Mouse (Mus musculus): ENCODE measurements around the gene Sik3. TPM values are rescaled to one million over a fixed set of nuclear protein-coding genes. Genes with fewer than 3 reads are reported as not detected.
A peak's percentile ranks its signal among the peaks of the same experiment; 100 is the strongest.

Gene Sik3
- polyA plus RNA-seq, 1 experiment from 2014 or later = 13.4 TPM

DNA sequence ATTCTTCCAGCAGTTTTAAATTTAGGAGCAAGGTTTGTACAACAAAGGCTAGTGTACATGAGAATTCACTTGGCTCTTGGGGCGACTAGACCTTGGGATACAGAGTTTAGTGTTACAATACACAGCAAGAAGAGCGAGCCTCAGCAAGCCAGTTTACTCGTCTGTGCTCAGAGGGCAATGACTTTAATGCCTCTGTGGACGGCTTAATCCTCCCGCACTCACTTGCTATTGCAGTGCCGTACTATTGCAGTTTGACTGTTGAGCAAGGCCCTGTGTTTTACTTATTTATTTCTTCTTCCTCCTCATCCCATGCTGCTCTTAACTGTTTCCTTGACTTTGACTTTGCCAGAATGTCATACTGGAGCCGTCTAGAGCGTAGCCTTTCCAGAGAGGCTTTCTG is 37.6 kb downstream of the Sik3 start:
- no peak overlapping the region for H3K27ac ChIP-seq (replicated peaks; ENCODE audit: low read depth, low read length)
- peaks cover 8% of the 10 kb centered on the region; the same call in 1 of the 2 replicates for H3K4me1 ChIP-seq (ENCODE audit: control insufficient read depth, insufficient read depth, low read length)
- no peak overlapping the region for H3K4me2 ChIP-seq (ENCODE audit: low read depth, low read length)
- ATAC-seq (ENCODE audit: low read depth) (no peak), DNase-seq (ENCODE audit: low spot score) (no peak)
- H3K9ac ChIP-seq (ENCODE audit: low read depth, low read length) = no peak overlapping the region
- no peaks in the 10 kb centered on the region for H3K27me3 ChIP-seq (replicated peaks; ENCODE audit: control insufficient read depth, insufficient read depth, low read length)
- 75% methylated on average over 8 of the region's 8 CpGs for WGBS
- no peaks in the 10 kb centered on the region for H3K9me3 ChIP-seq (ENCODE audit: control insufficient read depth, low read length)
- H3K4me3 ChIP-seq (ENCODE audit: low read depth, low read length) = no peak overlapping the region
- no peaks in the 10 kb centered on the region for H3K36me3 ChIP-seq (ENCODE audit: control insufficient read depth, insufficient read depth, low read length)

DNA sequence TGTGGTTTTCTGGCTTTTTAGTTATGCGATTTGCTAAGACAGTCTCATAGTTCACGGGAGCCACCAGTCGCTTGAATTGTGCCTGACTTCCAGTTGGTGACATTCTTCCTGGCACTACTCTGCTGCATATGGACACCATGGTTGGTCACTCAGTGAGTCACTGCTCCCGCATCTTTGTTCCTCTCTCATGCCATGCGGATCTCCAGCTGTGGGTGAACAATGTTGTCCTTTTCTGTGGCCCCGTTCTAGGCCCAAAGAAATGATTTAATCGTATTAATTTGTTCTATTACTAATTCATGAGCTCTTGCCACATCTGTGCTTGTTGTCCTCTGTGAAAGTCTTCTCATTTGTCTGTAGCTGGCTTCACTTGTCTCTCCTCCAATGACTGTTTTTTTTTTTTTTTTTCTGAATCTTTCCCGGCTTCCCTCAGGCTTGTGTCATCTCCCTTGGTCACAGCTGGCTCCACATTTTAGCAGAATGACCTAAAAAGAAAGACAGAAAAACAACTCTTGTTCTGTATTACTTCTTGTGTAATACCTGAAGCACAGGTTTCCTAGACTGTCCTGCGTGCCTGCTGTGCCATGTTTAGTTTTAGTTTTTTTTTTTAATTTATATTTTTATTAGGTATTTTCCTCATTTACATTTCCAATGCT is 40.5 kb downstream of the Sik3 start:
- H3K4me1 ChIP-seq (ENCODE audit: control insufficient read depth, insufficient read depth, low read length) = peaks cover 8% of the 10 kb centered on the region; the same call in 1 of the 2 replicates
- no peak overlapping the region for H3K4me3 ChIP-seq (ENCODE audit: low read depth, low read length)
- DNase-seq (ENCODE audit: low spot score) = no peak
- no peak overlapping the region for H3K9ac ChIP-seq (ENCODE audit: low read depth, low read length)
- no peaks in the 10 kb centered on the region for H3K9me3 ChIP-seq (ENCODE audit: control insufficient read depth, low read length)
- H3K27ac ChIP-seq (replicated peaks; ENCODE audit: low read depth, low read length) = no peak overlapping the region
- H3K36me3 ChIP-seq (ENCODE audit: control insufficient read depth, insufficient read depth, low read length) = no peaks in the 10 kb centered on the region
- no peak overlapping the region for H3K4me2 ChIP-seq (ENCODE audit: low read depth, low read length)
- 77% methylated on average over 9 of the region's 9 CpGs for WGBS
- ATAC-seq (ENCODE audit: low read depth) = no peak
- H3K27me3 ChIP-seq (replicated peaks; ENCODE audit: control insufficient read depth, insufficient read depth, low read length) = no peaks in the 10 kb centered on the region

DNA sequence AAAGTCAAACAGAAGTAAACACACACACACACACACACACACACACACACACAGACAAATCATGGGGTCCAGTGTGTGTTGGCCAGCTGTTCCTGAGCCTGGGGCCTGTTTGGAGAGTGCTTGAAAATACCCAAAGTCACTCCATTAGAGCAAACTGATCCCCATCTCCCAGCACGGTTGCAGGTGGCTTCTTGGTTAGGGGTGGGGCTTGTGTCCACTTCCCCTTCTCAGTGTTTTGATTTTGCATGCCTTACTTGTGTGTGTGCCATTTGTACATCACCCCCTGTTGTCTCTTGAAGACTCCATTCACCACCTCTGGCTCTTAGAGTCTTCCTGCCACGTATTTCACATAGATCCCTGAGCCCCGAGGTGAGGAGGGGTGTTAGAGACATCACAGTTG is 45.4 kb downstream of the Sik3 start:
- no peaks in the 10 kb centered on the region for H3K36me3 ChIP-seq (ENCODE audit: control insufficient read depth, insufficient read depth, low read length)
- no peaks in the 10 kb centered on the region for H3K27me3 ChIP-seq (replicated peaks; ENCODE audit: control insufficient read depth, insufficient read depth, low read length)
- no peaks in the 10 kb centered on the region for H3K9me3 ChIP-seq (ENCODE audit: control insufficient read depth, low read length)
- H3K4me3 ChIP-seq (ENCODE audit: low read depth, low read length) = no peak overlapping the region
- H3K9ac ChIP-seq (ENCODE audit: low read depth, low read length) = no peak overlapping the region
- H3K4me1 ChIP-seq (ENCODE audit: control insufficient read depth, insufficient read depth, low read length) = 0 out of 2 replicates have a peak, but pooled peaks cover 4% of the 10 kb centered on the region
- 65% methylated on average over 3 of the region's 3 CpGs for WGBS
- ATAC-seq (ENCODE audit: low read depth) = no peak
- H3K27ac ChIP-seq (replicated peaks; ENCODE audit: low read depth, low read length) = no peak overlapping the region
- H3K4me2 ChIP-seq (ENCODE audit: low read depth, low read length) = no peak overlapping the region
- no peak for DNase-seq (ENCODE audit: low spot score)

DNA sequence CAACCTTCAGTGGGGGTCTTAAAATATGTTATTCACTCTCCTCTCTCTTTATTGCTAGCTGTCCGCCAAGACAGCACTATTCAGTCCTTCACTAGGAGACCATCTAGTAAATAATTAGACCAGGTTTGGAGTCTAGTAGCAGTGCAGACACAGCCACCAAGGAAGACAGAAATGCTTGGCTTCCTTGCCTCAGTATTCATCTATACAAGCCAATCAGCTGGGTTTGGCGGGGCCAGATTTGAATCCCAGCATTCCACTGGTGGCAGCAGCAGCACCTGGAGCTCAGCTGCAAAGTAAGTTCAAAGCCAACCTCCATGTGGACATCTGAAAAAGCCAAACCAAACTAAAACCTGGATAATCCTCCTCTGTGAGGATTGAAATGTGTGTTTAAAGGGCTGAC is 47.6 kb downstream of the Sik3 start:
- Histone ChIP-seq H3K9me3 (ENCODE audit: control insufficient read depth, low read length) (no peaks in the 10 kb centered on the region), H3K4me3 (ENCODE audit: low read depth, low read length) (no peak overlapping the region), H3K27ac (replicated peaks; ENCODE audit: low read depth, low read length) (no peak overlapping the region), H3K36me3 (ENCODE audit: control insufficient read depth, insufficient read depth, low read length) (no peaks in the 10 kb centered on the region), H3K9ac (ENCODE audit: low read depth, low read length) (no peak overlapping the region), H3K4me2 (ENCODE audit: low read depth, low read length) (no peak overlapping the region), H3K27me3 (replicated peaks; ENCODE audit: control insufficient read depth, insufficient read depth, low read length) (no peaks in the 10 kb centered on the region), H3K4me1 (ENCODE audit: control insufficient read depth, insufficient read depth, low read length) (no peaks in the 10 kb centered on the region)
- no peak for DNase-seq (ENCODE audit: low spot score)
- no peak for ATAC-seq (ENCODE audit: low read depth)
- 89% methylated on average over 2 of the region's 2 CpGs for WGBS

DNA sequence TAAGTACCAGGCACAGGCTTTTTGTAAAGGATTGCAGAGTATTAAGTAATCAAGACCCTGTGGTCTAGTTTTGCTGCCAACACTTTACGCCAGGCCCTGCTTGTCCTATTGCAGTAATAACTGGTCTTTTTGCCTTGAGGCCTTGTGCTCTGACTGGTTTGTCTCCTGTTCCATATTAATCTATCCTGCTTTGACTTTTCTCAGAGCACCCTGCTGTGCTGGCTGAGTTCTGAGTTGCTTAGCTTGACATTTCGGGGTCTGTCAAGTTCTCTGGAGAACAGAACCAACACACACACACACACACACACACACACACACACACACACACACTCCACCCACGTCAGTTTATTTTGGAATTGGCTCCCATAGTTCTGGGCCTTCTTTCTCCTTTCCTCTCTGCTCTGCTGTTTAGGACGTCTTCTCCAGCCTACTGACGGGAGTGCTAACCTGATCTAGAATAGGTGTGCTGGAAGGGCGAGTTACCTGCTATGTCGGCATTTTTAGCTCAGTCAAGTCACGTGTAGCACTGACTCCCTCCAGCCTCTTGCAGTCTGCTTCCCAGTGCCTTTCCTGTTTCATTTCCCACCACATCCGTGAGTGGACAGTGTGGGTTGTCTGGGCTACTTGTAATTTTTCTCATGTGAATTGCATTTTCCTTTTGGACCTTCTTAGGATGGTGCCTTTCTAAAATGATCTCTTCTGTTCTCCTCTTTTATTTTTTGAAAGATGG is 49.2 kb downstream of the Sik3 start:
- peaks cover 3% of the 10 kb centered on the region for H3K4me1 ChIP-seq (ENCODE audit: control insufficient read depth, insufficient read depth, low read length)
- no peak overlapping the region for H3K9ac ChIP-seq (ENCODE audit: low read depth, low read length)
- peak overlapping the region; percentile 35 for H3K27ac ChIP-seq (replicated peaks; ENCODE audit: low read depth, low read length)
- ATAC-seq (ENCODE audit: low read depth) (no peak), DNase-seq (ENCODE audit: low spot score) (peak; percentile 55)
- H3K27me3 ChIP-seq (replicated peaks; ENCODE audit: control insufficient read depth, insufficient read depth, low read length) = no peaks in the 10 kb centered on the region
- no peak overlapping the region for H3K4me2 ChIP-seq (ENCODE audit: low read depth, low read length)
- no peak overlapping the region for H3K4me3 ChIP-seq (ENCODE audit: low read depth, low read length)
- no peaks in the 10 kb centered on the region for H3K9me3 ChIP-seq (ENCODE audit: control insufficient read depth, low read length)
- no peaks in the 10 kb centered on the region for H3K36me3 ChIP-seq (ENCODE audit: control insufficient read depth, insufficient read depth, low read length)
- 59% methylated on average over 9 of the region's 9 CpGs for WGBS

DNA sequence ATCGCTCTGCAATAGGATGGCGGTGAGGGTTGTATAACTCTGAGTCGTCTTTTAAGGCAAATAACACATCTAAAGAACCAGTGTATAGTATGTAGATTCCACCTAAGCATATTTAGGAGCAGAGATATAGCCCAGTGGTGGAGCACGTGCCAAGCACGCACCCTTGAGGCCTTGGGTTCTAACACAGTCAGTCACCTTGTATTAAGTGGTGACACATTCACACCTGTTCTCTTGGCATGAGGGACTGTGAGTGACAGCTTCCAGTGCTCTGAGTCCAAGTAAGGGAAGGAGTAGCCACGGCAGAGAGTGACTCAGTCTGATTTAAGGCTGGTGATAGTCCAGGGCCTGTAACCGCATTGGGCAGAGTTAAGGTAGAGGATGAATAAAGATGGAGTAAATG is 51.7 kb downstream of the Sik3 start:
- 93% methylated on average over 7 of the region's 7 CpGs for WGBS
- Histone ChIP-seq H3K27me3 (replicated peaks; ENCODE audit: control insufficient read depth, insufficient read depth, low read length) (no peaks in the 10 kb centered on the region), H3K36me3 (ENCODE audit: control insufficient read depth, insufficient read depth, low read length) (no peaks in the 10 kb centered on the region), H3K27ac (replicated peaks; ENCODE audit: low read depth, low read length) (no peak overlapping the region), H3K4me3 (ENCODE audit: low read depth, low read length) (no peak overlapping the region), H3K9me3 (ENCODE audit: control insufficient read depth, low read length) (no peaks in the 10 kb centered on the region), H3K4me1 (ENCODE audit: control insufficient read depth, insufficient read depth, low read length) (peaks cover 14% of the 10 kb centered on the region), H3K9ac (ENCODE audit: low read depth, low read length) (no peak overlapping the region), H3K4me2 (ENCODE audit: low read depth, low read length) (no peak overlapping the region)
- DNase-seq (ENCODE audit: low spot score) (no peak), ATAC-seq (ENCODE audit: low read depth) (no peak)

DNA sequence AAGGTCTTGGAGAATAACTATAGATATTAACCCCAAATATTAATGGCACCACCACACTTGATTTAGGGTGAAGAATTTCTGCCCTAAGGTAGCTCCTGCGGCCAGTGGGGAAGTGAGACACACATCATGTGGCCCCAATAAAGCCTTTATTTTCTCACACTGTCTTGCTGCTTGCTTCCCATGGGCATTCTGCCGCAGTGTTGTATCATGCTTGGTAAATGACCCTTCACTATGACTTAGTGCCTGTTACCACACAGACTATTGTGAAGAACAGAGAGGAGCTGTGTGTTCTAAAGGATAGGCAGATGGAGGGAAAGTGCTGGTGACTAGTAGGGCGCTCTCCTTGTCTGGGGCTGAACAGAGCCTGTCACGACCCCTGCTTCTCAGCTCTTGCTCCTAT is 54.1 kb downstream of the Sik3 start:
- no peak overlapping the region for H3K4me3 ChIP-seq (ENCODE audit: low read depth, low read length)
- H3K9me3 ChIP-seq (ENCODE audit: control insufficient read depth, low read length) = no peaks in the 10 kb centered on the region
- no peak overlapping the region for H3K4me2 ChIP-seq (ENCODE audit: low read depth, low read length)
- H3K4me1 ChIP-seq (ENCODE audit: control insufficient read depth, insufficient read depth, low read length) = peaks cover 21% of the 10 kb centered on the region
- H3K9ac ChIP-seq (ENCODE audit: low read depth, low read length) = no peak overlapping the region
- no peak for DNase-seq (ENCODE audit: low spot score)
- H3K27ac ChIP-seq (replicated peaks; ENCODE audit: low read depth, low read length) = no peak overlapping the region
- H3K27me3 ChIP-seq (replicated peaks; ENCODE audit: control insufficient read depth, insufficient read depth, low read length) = no peaks in the 10 kb centered on the region
- no peaks in the 10 kb centered on the region for H3K36me3 ChIP-seq (ENCODE audit: control insufficient read depth, insufficient read depth, low read length)
- 67% methylated on average over 4 of the region's 4 CpGs for WGBS
- ATAC-seq (ENCODE audit: low read depth) = no peak

DNA sequence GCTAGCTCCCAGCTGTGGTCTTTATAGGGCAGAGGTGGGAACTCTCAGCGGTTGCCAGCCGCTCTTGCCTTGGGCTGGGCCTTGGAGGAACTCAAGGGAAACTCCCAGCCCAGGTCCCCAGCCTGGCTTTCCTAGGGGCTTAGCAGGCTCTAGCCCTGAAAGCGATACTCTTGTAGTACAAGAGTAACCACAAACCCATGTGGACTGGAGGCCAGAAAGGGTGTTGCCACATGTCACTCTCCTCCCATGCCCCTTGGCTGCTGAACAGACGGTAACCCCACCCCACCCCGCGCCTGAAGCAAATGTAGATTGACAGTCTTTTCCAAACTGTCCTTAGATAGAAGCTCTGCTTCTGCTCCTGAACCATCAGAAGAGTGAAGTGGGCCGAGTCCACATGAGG is 55.1 kb downstream of the Sik3 start:
- Histone ChIP-seq H3K36me3 (ENCODE audit: control insufficient read depth, insufficient read depth, low read length) (no peaks in the 10 kb centered on the region), H3K27ac (replicated peaks; ENCODE audit: low read depth, low read length) (no peak overlapping the region), H3K9me3 (ENCODE audit: control insufficient read depth, low read length) (no peaks in the 10 kb centered on the region), H3K4me2 (ENCODE audit: low read depth, low read length) (peak overlapping the region; percentile 4), H3K9ac (ENCODE audit: low read depth, low read length) (no peak overlapping the region), H3K4me1 (ENCODE audit: control insufficient read depth, insufficient read depth, low read length) (peaks cover 30% of the 10 kb centered on the region), H3K27me3 (replicated peaks; ENCODE audit: control insufficient read depth, insufficient read depth, low read length) (no peaks in the 10 kb centered on the region), H3K4me3 (ENCODE audit: low read depth, low read length) (no peak overlapping the region)
- ATAC-seq (ENCODE audit: low read depth) (peak; percentile 86), DNase-seq (ENCODE audit: low spot score) (peak; percentile 89)
- WGBS = 30% methylated on average over 7 of the region's 7 CpGs

DNA sequence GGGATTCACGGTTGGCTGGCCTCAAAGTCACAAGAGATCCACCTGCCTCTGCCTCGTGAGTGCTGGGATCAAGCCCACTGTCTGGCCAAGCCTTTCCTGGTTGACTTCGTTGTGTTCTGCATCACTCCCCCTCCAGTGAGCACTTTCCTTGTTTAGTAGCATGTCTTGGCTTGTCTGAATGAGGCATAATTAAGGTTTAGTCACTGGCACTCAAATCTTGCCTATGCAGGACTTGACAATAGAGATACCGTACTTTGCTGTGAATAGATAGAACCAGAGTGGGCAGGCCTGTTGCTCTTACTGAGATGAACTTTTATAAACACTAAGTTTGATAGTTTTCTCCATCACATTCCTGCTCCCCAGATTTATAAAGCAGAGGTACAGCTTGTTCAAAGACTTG is 56.4 kb downstream of the Sik3 start:
- 78% methylated on average over 4 of the region's 4 CpGs for WGBS
- no peak for ATAC-seq (ENCODE audit: low read depth)
- no peak overlapping the region for H3K4me2 ChIP-seq (ENCODE audit: low read depth, low read length)
- no peaks in the 10 kb centered on the region for H3K36me3 ChIP-seq (ENCODE audit: control insufficient read depth, insufficient read depth, low read length)
- H3K4me1 ChIP-seq (ENCODE audit: control insufficient read depth, insufficient read depth, low read length) = peaks cover 30% of the 10 kb centered on the region
- peak; percentile 26 for DNase-seq (ENCODE audit: low spot score)
- no peak overlapping the region for H3K9ac ChIP-seq (ENCODE audit: low read depth, low read length)
- H3K27me3 ChIP-seq (replicated peaks; ENCODE audit: control insufficient read depth, insufficient read depth, low read length) = no peaks in the 10 kb centered on the region
- H3K4me3 ChIP-seq (ENCODE audit: low read depth, low read length) = no peak overlapping the region
- H3K9me3 ChIP-seq (ENCODE audit: control insufficient read depth, low read length) = no peaks in the 10 kb centered on the region
- no peak overlapping the region for H3K27ac ChIP-seq (replicated peaks; ENCODE audit: low read depth, low read length)

Data from embryonic facial prominence, embryonic 14.5 days (tissue).